Mouse (Mus musculus) spleen, adult 2 months (tissue): ENCODE data around the gene Gm13199. TPM values are rescaled to one million over a fixed set of nuclear protein-coding genes. Genes with fewer than 3 reads are reported as not detected.

Experiments
- DNase-seq, 2 experiments: peaks; one replicate each; pipeline versions ENCODE4 v3.0.0 to v3.0.0-alpha.2; 2012 to 2021; ENCODE audit warnings: low spot score in 2 of 2, low read depth in 1 of 2
- H3K27ac ChIP-seq: fragments of 200-500 bp; 2 replicates; pipeline ENCODE4 v1.5.1; 2012; ENCODE audit warnings: low read length, inconsistent platforms; ENCODE audit not compliant: insufficient read depth
- H3K27me3 ChIP-seq: fragments of 200-500 bp; 2 replicates; pipeline ENCODE4 v1.6.1; 2012; ENCODE audit warnings: mild to moderate bottlenecking, moderate library complexity, low read length, inconsistent platforms; ENCODE audit not compliant: control insufficient read depth, insufficient read depth
- H3K36me3 ChIP-seq: fragments of 200-500 bp; 2 replicates; pipeline ENCODE4 v1.6.1; 2012; ENCODE audit warnings: mild to moderate bottlenecking, low read length, inconsistent platforms; ENCODE audit not compliant: control insufficient read depth, insufficient read depth
- H3K4me1 ChIP-seq: fragments of 200-500 bp; 2 replicates; pipeline ENCODE4 v1.6.1; 2011; ENCODE audit warnings: inconsistent platforms; ENCODE audit not compliant: control insufficient read depth, insufficient read depth, insufficient read length
- H3K4me3 ChIP-seq: fragments of 200-500 bp; 2 replicates; pipeline ENCODE4 v1.5.1; 2011; ENCODE audit warnings: mild to moderate bottlenecking, inconsistent platforms; ENCODE audit not compliant: insufficient read depth, insufficient read length; ENCODE audit errors: extremely low read depth
- CTCF ChIP-seq: fragments of 200-500 bp; IDR thresholded peaks from 2 replicates; pipeline ENCODE4 v1.5.1; 2011; ENCODE audit warnings: mild to moderate bottlenecking, inconsistent platforms; ENCODE audit not compliant: insufficient read depth, insufficient read length, insufficient replicate concordance; ENCODE audit errors: extremely low read depth
- POLR2A ChIP-seq: fragments of 200-500 bp; IDR thresholded peaks from 2 replicates; pipeline ENCODE4 v1.6.1; 2011; ENCODE audit warnings: low read depth, low read length, inconsistent platforms
- WGBS: fragments of 180-500 bp; shearing (Covaris S2); methylation state at CpG from one replicate; pipeline ENCODE4 v1.1.7; 2018; 5-methylcytosine and 5-hydroxymethylcytosine counted together
- polyA plus RNA-seq: library from polyadenylated mRNA; depleted of rRNA; stranded (reverse); fragments of >200 nt; gene quantifications from 2 replicates; pipeline ENCODE4 v1.2.3, GENCODE M21; 2012

Gene Gm13199
- polyA plus RNA-seq, 1 experiment: 1.3 TPM

DNA sequence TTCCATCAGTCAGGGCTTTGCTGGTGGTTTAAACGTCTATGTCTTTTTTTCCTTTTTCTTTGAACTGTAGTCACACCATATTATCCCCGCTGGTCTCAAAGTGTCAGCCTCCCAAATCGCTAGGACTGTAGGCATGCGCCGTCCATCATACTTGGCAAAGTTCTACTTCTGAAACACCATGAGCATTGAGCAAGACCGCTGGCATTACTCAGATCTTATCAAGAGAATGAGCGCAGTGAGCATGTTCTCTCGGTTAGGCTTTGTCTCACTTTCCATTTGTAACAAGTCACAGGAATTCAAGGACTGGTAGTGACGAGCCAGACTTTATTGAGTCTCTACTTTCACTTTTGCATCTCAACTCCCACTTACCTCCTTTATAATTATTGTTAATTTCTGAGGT is 11.6 kb downstream of the Gm13199 start:
- Histone ChIP-seq H3K36me3 (peaks cover 5% of the 10 kb centered on the region), H3K27me3 (no peaks in the 10 kb centered on the region), H3K4me3 (no peak overlapping the region), H3K4me1 (no peaks in the 10 kb centered on the region), H3K27ac (no peak overlapping the region)
- no peak for DNase-seq
- 88% methylated on average over 9 of the region's 9 CpGs for WGBS
- TF ChIP-seq CTCF (no peak), POLR2A (no peak)

DNA sequence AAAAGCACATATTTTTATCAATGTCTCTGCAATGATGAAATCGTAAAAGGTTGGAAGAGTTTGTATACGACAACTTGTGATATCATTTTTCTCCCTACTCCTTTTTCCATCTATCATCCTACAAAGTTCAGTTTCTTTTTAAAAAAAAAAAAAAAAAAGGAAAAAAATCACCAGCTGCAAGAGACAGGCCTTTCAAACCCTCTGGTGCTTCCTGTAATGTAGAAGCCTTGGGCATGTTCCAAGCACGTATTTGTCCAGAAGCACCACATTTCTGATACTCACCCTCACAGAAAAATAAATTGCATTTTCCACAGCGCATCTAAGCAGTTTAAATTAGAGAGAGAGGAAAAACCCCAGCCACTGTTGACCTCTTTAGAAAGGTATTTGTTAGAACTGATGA is 16.9 kb downstream of the Gm13199 start:
- DNase-seq: no peak
- peak overlapping the region; percentile 89; the same call in 1 of the 2 replicates for H3K4me3 ChIP-seq
- no peaks in the 10 kb centered on the region for H3K27me3 ChIP-seq
- TF ChIP-seq CTCF: no peak
- TF ChIP-seq POLR2A: no peak
- 20% methylated on average over 4 of the region's 4 CpGs for WGBS
- no peak overlapping the region for H3K27ac ChIP-seq
- no peaks in the 10 kb centered on the region for H3K4me1 ChIP-seq
- peaks cover 6% of the 10 kb centered on the region for H3K36me3 ChIP-seq

DNA sequence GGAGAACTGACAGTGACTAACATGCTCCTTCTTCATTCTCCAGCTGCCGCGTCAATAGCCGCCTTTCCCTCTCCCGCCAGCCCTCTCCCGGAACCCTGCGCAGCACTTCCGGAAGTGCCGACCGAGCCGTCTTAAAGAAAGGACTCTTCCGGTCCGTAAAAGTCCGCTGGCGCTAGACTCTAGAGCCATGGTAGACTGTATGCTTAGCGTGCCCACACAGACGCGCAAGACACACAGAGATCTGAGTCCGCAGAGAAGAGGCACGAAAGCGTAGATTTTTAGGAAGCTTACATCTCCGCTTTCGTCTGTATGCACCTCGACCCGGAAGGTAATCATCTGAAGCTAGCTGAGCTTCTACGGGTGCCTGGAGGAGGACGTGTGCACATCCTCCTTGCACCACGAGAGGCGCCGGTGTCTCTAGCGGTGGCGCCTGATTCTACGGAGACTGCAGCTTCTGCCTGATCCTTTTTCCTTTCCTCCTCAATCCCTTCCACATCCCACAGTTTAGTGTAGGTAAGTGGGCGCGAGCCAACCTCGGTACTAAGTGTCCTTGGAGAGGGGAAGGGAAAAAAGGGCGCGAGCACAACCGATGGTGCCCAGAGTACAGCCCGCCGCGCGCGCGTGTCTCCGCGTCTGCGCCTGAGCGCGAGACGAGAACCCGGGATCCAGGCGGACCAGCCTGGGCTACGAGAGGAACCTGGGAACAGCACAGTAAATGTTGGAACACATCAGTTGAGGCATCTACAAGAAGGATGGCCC is 17.7 kb downstream of the Gm13199 start, which contains the start of the genes Nudt5 and Cdc123:
Gene Nudt5 (plus strand): TSS at position 147 of the 759 bp plus-strand sequence.
Gene Cdc123 (minus strand): TSS at position 292 of the 759 bp plus-strand sequence.
- no peaks in the 10 kb centered on the region for H3K27me3 ChIP-seq
- peak within 1 kb of the TSS; percentile 95 for H3K27ac ChIP-seq
- TF ChIP-seq CTCF: peak; percentile 88
- TF ChIP-seq POLR2A: no peak
- peak; percentile 85 to 90 for DNase-seq
- peaks cover 13% of the 10 kb centered on the region for H3K36me3 ChIP-seq
- WGBS: under 1% methylated on average over 53 of the region's 53 CpGs
- peak within 1 kb of the TSS; percentile 89 for H3K4me3 ChIP-seq
- H3K4me1 ChIP-seq: no peaks in the 10 kb centered on the region

DNA sequence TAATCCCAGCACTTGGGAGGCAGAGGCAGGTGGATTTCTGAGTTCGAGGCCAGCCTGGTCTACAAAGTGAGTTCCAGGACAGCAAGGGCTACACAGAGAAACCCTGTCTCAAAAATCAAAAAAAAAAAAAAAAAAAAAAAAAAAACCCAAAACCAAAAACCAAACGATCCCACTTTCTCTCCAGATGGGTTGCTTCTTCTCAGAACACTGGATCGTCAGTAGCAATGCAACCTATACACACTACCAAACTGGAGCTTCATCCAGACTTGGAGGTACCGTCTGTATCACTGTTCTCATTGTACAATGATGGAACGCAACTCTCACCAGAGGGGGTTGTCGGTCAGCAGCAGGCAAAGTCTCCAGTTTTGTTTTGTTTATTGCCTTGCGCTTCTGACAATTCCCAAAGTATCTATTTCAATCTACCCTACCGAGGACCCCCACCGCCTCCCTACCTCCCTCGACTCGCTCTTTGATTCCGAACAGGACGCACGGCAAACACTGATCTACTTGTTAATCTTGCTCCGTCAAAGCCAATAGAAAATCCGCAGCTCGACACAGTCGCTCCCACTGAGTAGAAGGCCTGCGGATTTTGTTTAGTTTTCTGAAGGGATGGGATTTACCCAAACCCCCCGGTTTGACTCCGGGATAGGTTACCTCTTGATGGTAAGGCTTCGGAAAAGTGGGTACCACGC is 18.4 kb downstream of the Gm13199 start:
- Histone ChIP-seq H3K27me3 (no peaks in the 10 kb centered on the region), H3K36me3 (peaks cover 14% of the 10 kb centered on the region), H3K4me3 (peak overlapping the region; percentile 89), H3K27ac (peak overlapping the region; percentile 95), H3K4me1 (no peaks in the 10 kb centered on the region)
- TF ChIP-seq POLR2A: no peak
- TF ChIP-seq CTCF: no peak
- 3% methylated on average over 23 of the region's 23 CpGs for WGBS
- no peak for DNase-seq

DNA sequence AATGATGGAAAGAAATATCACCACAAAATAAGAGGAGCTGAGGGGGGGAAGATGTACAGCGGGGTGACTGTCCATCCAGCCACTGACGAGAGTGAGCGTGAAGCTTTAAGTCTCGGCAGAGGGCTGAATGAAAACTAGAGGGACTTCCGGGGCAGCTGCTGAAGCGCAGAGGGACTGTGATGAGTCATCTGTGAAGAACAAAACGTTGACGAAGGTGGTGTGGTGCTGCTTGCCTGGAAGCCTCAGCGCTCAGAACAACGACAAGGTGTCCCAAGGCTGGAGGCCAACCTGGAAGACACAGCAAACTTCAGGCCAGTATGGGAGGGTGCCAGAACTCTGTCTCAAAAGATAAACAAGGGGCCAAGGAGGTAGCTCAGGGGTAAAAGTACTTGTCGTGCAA is 21.9 kb downstream of the Gm13199 start:
- WGBS: 91% methylated on average over 11 of the region's 11 CpGs
- Histone ChIP-seq H3K4me3 (no peak overlapping the region), H3K27ac (no peak overlapping the region), H3K4me1 (no peaks in the 10 kb centered on the region), H3K27me3 (no peaks in the 10 kb centered on the region), H3K36me3 (peaks cover 21% of the 10 kb centered on the region)
- no peak for TF ChIP-seq POLR2A
- TF ChIP-seq CTCF: no peak
- DNase-seq: no peak

DNA sequence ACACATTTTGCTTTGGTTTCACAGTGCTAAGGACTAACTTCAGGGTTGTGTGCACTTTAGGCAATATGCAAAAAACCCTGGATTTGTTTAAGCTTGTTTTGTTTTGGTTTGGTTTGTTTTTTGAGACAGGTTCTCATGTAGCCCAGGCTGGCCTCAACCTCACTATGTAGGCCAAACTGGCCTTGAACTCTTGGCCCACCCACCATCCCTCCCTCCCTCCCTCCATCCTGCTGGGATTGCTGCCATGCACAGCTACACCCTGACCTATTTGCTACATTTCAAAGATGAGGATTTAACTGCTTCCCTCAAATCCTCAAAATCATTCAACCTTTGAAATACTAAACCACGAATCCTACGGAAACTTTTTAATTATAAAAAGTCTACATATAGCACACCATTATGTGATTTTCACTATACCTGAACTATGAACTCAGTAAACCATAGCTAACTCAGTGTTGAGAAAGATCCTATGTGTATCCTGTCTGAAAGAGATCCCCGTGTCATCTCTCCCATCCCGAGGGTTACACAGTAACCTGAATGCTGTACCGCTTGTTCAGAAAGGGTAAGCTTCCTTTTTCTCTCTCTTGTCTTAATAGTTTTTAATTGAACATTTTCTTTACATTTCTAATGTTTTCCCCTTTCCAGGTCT is 37.3 kb downstream of the Gm13199 start:
- no peak overlapping the region for H3K27ac ChIP-seq
- no peak for TF ChIP-seq CTCF
- no peak for TF ChIP-seq POLR2A
- H3K4me3 ChIP-seq: no peak overlapping the region
- WGBS: 95% methylated on average over 5 of the region's 5 CpGs
- H3K4me1 ChIP-seq: peaks cover 5% of the 10 kb centered on the region; the same call in 1 of the 2 replicates
- DNase-seq: no peak
- peaks cover 15% of the 10 kb centered on the region for H3K36me3 ChIP-seq
- no peaks in the 10 kb centered on the region for H3K27me3 ChIP-seq
